Mouse (Mus musculus) mammary gland, adult 2 months (tissue): ENCODE measurements around the gene Enkd1. TPM values are rescaled to one million over a fixed set of nuclear protein-coding genes. Genes with fewer than 3 reads are reported as not detected.

Source experiments
- polyA plus RNA-seq: library from polyadenylated mRNA; depleted of rRNA; stranded (reverse); fragments of >200 nt; gene quantifications from 2 replicates; pipeline ENCODE4 v1.2.3, GENCODE M21; 2012; ENCODE audit warnings: low replicate concordance; rRNA removed

Enkd1 gene
- polyA plus RNA-seq: 5.1 and 10.4 TPM in 2 replicates

DNA sequence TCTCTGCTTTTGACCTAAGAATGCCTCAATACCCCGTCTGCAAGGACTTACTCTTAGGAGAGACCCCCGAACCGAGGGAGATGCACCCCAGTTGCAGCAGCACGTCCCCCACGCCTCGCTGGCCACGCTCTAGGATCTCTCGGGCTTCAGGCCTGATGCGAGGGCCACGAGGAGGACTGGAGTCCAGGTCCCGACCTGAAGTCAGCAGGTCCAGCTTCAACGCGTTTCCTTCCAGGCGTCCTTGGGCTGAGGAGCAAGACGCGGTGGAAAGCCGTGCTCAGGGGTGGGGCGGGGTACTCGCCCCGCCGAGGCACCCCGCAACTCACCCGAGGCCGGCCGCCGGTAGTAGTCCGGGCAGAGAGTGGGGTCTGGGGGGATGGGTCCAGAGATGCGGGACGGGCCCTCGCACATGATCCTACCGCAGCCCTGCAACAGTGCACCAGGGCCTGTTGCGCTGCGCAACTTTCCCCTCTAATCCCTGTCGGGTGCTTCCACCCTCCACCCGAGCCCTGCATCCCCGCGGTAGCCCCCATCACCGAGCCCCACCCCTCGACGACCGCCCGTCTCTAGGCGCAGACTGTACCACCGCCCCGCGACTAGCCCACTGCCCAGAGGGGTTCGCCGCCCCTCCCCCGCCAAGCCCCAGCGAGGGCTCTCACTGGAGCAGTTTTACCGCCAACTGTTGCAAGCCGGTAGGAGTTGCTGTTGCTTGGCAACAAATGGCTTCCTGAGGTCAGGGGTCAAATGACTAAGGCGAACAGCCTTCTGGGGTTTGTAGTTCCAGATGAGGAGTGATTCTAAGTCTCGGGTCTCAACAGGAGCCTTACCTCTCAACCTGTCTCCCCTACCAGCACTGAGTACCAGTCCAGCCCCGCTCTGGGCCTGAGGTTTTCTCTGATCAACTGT, at the start of gene Enkd1, which contains the start of gene 4933405L10Rik:
TSS of gene Enkd1 (minus strand) at position 713 of the 906 bp plus-strand sequence.
TSS of gene 4933405L10Rik (plus strand) at position 158 of the 906 bp plus-strand sequence.

DNA sequence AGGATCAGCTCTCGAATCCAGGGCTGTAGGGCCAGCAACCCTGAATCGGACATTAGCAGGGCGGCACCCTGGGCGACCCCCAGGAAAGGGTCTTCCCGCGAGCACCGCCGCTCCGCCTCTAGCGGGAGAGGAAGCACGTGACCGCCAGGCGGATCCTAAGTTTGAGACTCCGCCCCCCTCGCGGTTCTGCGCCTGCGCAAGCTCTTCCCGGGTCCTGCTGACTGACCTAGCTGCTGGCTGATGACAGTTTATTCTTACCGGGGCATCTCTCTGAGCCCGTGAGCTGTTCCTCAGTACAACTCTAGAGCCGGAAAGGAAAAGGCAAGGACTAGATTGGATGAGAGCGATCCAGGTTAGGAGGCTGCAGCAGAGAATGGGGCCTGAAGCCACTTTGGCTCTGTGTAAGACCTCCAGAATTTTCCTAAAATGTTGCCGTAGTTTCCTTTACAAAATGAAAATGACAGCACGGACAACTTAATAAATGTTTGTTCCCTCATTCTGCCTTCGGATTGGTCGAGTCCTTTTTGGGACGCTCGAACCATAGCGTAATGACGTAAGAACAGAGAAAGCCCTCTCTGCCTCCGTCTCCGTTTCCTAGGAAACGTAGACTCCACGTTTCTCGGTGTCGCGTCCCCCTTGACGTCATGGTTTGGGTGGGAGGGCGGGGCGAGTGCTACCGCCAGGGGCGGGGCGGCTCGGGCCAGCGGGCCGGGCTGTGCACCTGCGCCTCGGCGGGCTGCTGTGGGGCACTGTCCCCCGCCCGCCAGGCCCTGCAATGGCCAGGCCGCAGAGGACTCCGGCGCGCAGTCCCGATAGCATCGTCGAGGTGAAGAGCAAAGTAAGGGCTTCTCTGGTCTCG, 6.8 kb downstream of the Enkd1 start, which contains the start of the genes Acd and Pard6a:
TSS of gene Acd (minus strand) at position 137 of the 859 bp plus-strand sequence.
TSS of gene Pard6a (plus strand) at position 183 of the 859 bp plus-strand sequence.

DNA sequence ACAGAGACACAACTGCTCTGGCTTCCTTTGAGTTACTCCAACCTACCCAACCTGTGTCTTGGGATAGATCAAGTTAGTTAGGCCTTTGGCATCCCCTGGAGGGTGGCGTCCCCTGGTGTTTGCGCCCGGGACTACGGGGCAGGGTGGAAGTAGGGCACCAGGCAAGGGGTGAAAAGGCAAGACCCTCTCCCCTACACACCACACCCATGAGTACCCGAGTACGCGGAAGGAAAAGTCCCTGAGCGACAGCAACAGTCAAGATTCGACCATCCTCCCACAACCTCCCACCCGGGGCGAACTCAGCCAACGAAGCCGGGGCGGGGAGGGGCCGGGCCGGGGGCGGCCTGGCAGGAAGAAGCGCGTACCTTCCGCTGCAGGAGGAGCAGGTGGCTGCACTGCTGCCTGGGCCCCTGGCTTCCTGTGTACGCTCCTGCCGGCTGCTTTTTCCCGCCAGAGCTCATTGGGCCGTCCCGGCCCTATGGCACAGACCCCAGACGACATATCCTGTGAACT, 22.2 kb downstream of the Enkd1 start, which contains the start of gene Carmil2:
TSS of gene Carmil2 (plus strand) at position 479 of the 513 bp plus-strand sequence.

Other genes starting within 250 kb of the Enkd1 start
- 150 and 216 TPM in 2 replicates for gene Tppp3, start 236.7 kb downstream of the Enkd1 start, polyA plus RNA-seq
- 57.4 and 64.6 TPM in 2 replicates for gene Zdhhc1, start 211.3 kb downstream of the Enkd1 start, polyA plus RNA-seq
- gene Hsd11b2, start 189.5 kb downstream of the Enkd1 start, polyA plus RNA-seq: 0.89 and 1.1 TPM in 2 replicates
- gene Atp6v0d1, start 142.2 kb downstream of the Enkd1 start, polyA plus RNA-seq: 97.3 and 171 TPM in 2 replicates
- gene Ripor1, start 103.0 kb downstream of the Enkd1 start, polyA plus RNA-seq: 27.0 and 36.9 TPM in 2 replicates
- 11.3 and 19.0 TPM in 2 replicates for gene Ctcf, start 71.6 kb downstream of the Enkd1 start, polyA plus RNA-seq
- gene Agrp, start 70.8 kb downstream of the Enkd1 start, polyA plus RNA-seq: 0.39 TPM in 1 of 2 replicates, not detected in the other
- 13.1 and 40.2 TPM in 2 replicates for gene Carmil2, start 21.9 kb downstream of the Enkd1 start, polyA plus RNA-seq
- gene Acd, start 7.1 kb downstream of the Enkd1 start, polyA plus RNA-seq: 55.9 TPM in 2 replicates
- gene Pard6a, start 7.1 kb downstream of the Enkd1 start, polyA plus RNA-seq: 19.0 and 20.4 TPM in 2 replicates
- gene 4933405L10Rik, start 555 bp downstream of the Enkd1 start, polyA plus RNA-seq: 0.12 TPM in 1 of 2 replicates, not detected in the other
- gene Gfod2, start 50.5 kb upstream of the Enkd1 start, polyA plus RNA-seq: 7.4 and 11.3 TPM in 2 replicates
- 30.2 and 35.5 TPM in 2 replicates for gene Ranbp10, start 119.1 kb upstream of the Enkd1 start, polyA plus RNA-seq
- gene Tsnaxip1, start 119.5 kb upstream of the Enkd1 start, polyA plus RNA-seq: not detected in 2 replicates
- gene Cenpt, start 145.1 kb upstream of the Enkd1 start, polyA plus RNA-seq: 13.7 and 18.8 TPM in 2 replicates
- 47.9 and 76.8 TPM in 2 replicates for gene Thap11, start 146.9 kb upstream of the Enkd1 start, polyA plus RNA-seq
- 16.7 and 34.9 TPM in 2 replicates for gene Nutf2, start 152.4 kb upstream of the Enkd1 start, polyA plus RNA-seq
- gene Edc4, start 172.7 kb upstream of the Enkd1 start, polyA plus RNA-seq: 75.2 and 91.4 TPM in 2 replicates
- 2.1 and 5.6 TPM in 2 replicates for gene Nrn1l, start 185.4 kb upstream of the Enkd1 start, polyA plus RNA-seq
- 44.9 and 68.5 TPM in 2 replicates for gene Pskh1, start 192.2 kb upstream of the Enkd1 start, polyA plus RNA-seq
- 3.0 and 3.2 TPM in 2 replicates for gene Ctrl, start 225.7 kb upstream of the Enkd1 start, polyA plus RNA-seq
- gene Psmb10, start 230.2 kb upstream of the Enkd1 start, polyA plus RNA-seq: 155 and 284 TPM in 2 replicates
- 4.1 and 5.4 TPM in 2 replicates for gene Lcat, start 235.2 kb upstream of the Enkd1 start, polyA plus RNA-seq